Mouse (Mus musculus) bone marrow macrophage, adult 2 months (primary cell): Measurements from ENCODE around the gene Tmem106c.

ENCODE experiments used
- CTCF ChIP-seq: IDR thresholded peaks from 2 replicates; pipeline ENCODE4 v1.5.1; 2012; ENCODE audit warnings: low read depth, mild to moderate bottlenecking, low read length, moderate library complexity
- POLR2A ChIP-seq: IDR thresholded peaks from 2 replicates; pipeline ENCODE4 v1.6.1; 2012; ENCODE audit warnings: mild to moderate bottlenecking, low read depth, low read length, borderline replicate concordance

GRCm38 (mm10) chr15:97989544-97989943 lies 25.5 kb downstream of the Tmem106c start:
- no peak for TF ChIP-seq POLR2A
- TF ChIP-seq CTCF = no peak
